Mouse (Mus musculus) E14TG2a.4 (cell line): Measurements from ENCODE around the gene Tmem86b.

Source experiments
- H3K27me3 ChIP-seq: 2 replicates; pipeline ENCODE4 v1.6.1; 2014; ENCODE audit warnings: low read length, control low read depth; ENCODE audit not compliant: insufficient read depth
- H3K36me3 ChIP-seq: 2 replicates; pipeline ENCODE4 v1.6.1; 2014; ENCODE audit warnings: low read length, control low read depth; ENCODE audit not compliant: insufficient read depth
- H3K4me1 ChIP-seq: replicated peaks from 2 replicates; pipeline ENCODE4 v1.6.1; 2014; ENCODE audit warnings: low read depth, low read length, control low read depth
- H3K4me3 ChIP-seq: replicated peaks from 2 replicates; pipeline ENCODE4 v1.5.1; 2014; ENCODE audit warnings: mild to moderate bottlenecking, low read length
- H3K9me3 ChIP-seq: 2 replicates; pipeline ENCODE4 v1.6.1; 2014; ENCODE audit warnings: low read length, control low read depth
- CTCF ChIP-seq: conservative IDR thresholded peaks from 2 replicates; pipeline ENCODE4 v1.5.1; 2014; ENCODE audit warnings: low read length
- NANOG ChIP-seq: IDR thresholded peaks from 2 replicates; pipeline ENCODE4 v1.6.1; 2014; ENCODE audit warnings: borderline replicate concordance, low read length, mixed read lengths
- POU5F1 ChIP-seq: IDR thresholded peaks from 2 replicates; pipeline ENCODE4 v1.6.1; 2014; ENCODE audit warnings: low read length, borderline replicate concordance

The Tmem86b gene

DNA sequence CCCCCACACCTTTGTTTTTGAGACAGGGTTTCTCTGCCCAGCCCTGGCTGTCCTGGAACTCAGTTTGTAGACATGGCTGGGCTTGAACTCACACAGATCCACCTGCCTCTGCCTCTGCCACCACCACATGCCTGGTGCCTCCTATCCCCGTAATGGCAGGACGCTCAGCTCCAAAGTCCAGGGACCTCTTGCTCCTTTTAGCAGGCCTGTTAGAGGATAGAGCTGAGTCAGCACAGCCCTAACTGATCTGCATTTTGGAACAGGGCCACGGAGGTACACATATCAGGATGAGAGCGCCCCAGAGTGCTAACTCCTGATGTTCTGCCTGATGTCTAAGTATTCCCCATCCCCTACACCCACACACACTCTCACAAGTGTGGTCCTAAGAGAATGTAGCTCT lies at the start of gene Tmem86b:
Gene Tmem86b, minus strand, starts transcription at position 392 of the 400 bp plus-strand sequence.
- Histone ChIP-seq H3K4me1 (peaks cover 6% of the 10 kb centered on the region; the same call in 1 of the 2 replicates), H3K27me3 (no peaks in the 10 kb centered on the region), H3K4me3 (no peak within 1 kb of the TSS), H3K36me3 (peaks cover 81% of the 10 kb centered on the region), H3K9me3 (no peaks in the 10 kb centered on the region)
- TF ChIP-seq POU5F1 (no peak), CTCF (no peak), NANOG (no peak)

DNA sequence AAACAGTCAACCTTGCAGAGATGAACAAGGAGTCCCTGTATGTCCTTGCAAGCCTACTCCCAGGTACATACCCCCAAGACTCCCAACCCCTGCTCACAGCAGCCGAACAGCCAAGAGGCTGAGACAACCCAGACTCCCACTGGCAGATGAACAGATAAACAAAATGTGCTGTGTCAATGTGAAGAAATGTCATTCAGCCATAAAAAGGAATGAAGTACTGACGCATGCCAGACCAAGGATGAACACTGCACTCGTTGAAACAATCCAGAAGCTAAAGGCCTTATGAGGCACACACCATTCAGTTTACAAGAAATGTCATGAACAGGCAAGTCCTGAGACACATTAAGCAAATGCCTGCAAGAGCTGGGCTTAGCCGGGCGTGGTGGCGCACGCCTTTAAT lies 44.0 kb upstream of the Tmem86b start:
- Histone ChIP-seq H3K36me3 (peaks cover 80% of the 10 kb centered on the region), H3K4me3 (no peak overlapping the region), H3K4me1 (peaks cover 55% of the 10 kb centered on the region), H3K9me3 (no peaks in the 10 kb centered on the region), H3K27me3 (no peaks in the 10 kb centered on the region)
- TF ChIP-seq NANOG = no peak
- no peak for TF ChIP-seq CTCF
- TF ChIP-seq POU5F1 = no peak

DNA sequence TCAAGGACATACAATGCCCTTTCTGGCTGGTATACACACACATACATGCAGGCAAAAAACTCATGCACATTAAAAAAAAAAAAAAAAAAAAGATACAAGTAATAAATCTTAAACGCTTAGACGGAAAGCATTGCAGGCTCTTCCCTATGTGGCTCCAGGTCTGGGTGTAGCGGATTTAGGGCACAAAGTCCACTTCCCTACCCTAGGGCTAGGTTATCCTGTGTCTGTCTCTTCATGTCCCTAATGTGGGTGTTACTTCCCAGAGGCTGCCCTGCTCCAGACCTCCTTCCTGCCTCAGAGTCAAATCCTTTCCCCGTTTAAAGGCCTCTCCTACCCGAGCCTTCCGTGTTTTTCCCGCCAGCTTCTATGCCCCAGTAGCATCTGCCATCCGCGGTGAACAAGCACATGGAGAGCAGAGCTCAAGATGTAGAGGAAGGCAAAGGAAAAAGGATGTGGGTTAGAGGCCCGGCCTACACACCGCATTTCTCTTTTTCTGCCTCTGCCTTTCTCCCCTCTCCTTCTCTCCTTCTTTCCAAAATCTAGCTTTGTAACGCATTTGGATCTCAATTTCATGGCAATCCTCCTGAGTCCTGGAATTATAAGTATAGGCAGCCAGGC lies 43.0 kb upstream of the Tmem86b start:
- H3K36me3 ChIP-seq = peaks cover 80% of the 10 kb centered on the region
- H3K4me3 ChIP-seq = no peak overlapping the region

GRCm38 (mm10) chr7:4671956-4672355 lies 40.7 kb upstream of the Tmem86b start:
- Histone ChIP-seq H3K27me3 (no peaks in the 10 kb centered on the region), H3K36me3 (peaks cover 79% of the 10 kb centered on the region), H3K4me1 (peaks cover 62% of the 10 kb centered on the region), H3K9me3 (no peaks in the 10 kb centered on the region), H3K4me3 (peak overlapping the region; percentile 20; the same call in 1 of the 2 replicates)
- TF ChIP-seq POU5F1 (no peak), CTCF (no peak), NANOG (no peak)

More for the DNA sequence above, 43.0 kb upstream of the Tmem86b start:
- Histone ChIP-seq H3K27me3 (no peaks in the 10 kb centered on the region), H3K9me3 (no peaks in the 10 kb centered on the region), H3K4me1 (peaks cover 62% of the 10 kb centered on the region)
- TF ChIP-seq CTCF (no peak), NANOG (no peak), POU5F1 (no peak)

- no peak for TF ChIP-seq POU5F1
- no peak for TF ChIP-seq CTCF
- no peak for TF ChIP-seq NANOG
- H3K4me3 ChIP-seq = no peak overlapping the region
- no peaks in the 10 kb centered on the region for H3K9me3 ChIP-seq
- peaks cover 57% of the 10 kb centered on the region for H3K4me1 ChIP-seq
- H3K36me3 ChIP-seq = peaks cover 80% of the 10 kb centered on the region
- H3K27me3 ChIP-seq = no peaks in the 10 kb centered on the region
Measured at GRCm38 (mm10) chr7:4670655-4671255, 39.5 kb upstream of the Tmem86b start.

- TF ChIP-seq NANOG (no peak), CTCF (no peak), POU5F1 (no peak)
- Histone ChIP-seq H3K4me3 (no peak overlapping the region), H3K27me3 (no peaks in the 10 kb centered on the region)
Measured at GRCm38 (mm10) chr7:4669156-4669555, 37.9 kb upstream of the Tmem86b start.

GRCm38 (mm10) chr7:4668506-4668905 lies 37.3 kb upstream of the Tmem86b start:
- Histone ChIP-seq H3K9me3 (no peaks in the 10 kb centered on the region), H3K4me3 (no peak overlapping the region), H3K4me1 (peaks cover 54% of the 10 kb centered on the region), H3K27me3 (no peaks in the 10 kb centered on the region), H3K36me3 (peaks cover 74% of the 10 kb centered on the region)
- no peak for TF ChIP-seq CTCF
- no peak for TF ChIP-seq POU5F1
- TF ChIP-seq NANOG = no peak

More at GRCm38 (mm10) chr7:4669156-4669555, 37.9 kb upstream of the Tmem86b start:
- H3K4me1 ChIP-seq = peaks cover 52% of the 10 kb centered on the region
- peaks cover 75% of the 10 kb centered on the region for H3K36me3 ChIP-seq
- no peaks in the 10 kb centered on the region for H3K9me3 ChIP-seq

DNA sequence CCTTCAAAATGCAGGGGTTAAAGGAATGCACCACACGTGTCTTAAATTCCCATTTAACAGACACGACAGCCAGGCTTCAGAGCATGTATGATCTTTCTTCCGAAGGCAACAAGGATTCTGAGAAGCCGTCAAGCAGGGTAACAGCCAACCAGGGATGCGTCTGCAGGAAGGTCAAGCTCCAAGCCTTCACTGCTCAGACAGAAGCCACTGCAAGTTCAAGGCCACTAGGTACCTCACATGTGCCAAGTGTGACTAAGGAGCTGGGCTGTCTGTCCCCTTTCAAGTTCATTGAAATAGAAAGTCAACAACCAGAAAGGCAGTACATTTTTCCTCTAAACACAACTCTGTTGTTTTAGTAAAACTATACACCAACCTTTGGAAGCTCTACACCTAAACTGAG lies 35.6 kb upstream of the Tmem86b start:
- no peak for TF ChIP-seq POU5F1
- TF ChIP-seq NANOG = no peak
- no peak for TF ChIP-seq CTCF
- no peaks in the 10 kb centered on the region for H3K27me3 ChIP-seq
- H3K4me3 ChIP-seq = no peak overlapping the region
- H3K9me3 ChIP-seq = no peaks in the 10 kb centered on the region
- H3K36me3 ChIP-seq = peaks cover 76% of the 10 kb centered on the region
- H3K4me1 ChIP-seq = peaks cover 63% of the 10 kb centered on the region
